Mouse (Mus musculus): ENCODE measurements around the gene Thumpd2. TPM values are rescaled to one million over a fixed set of nuclear protein-coding genes. Genes with fewer than 3 reads are reported as not detected.

Thumpd2 gene
- polyA plus RNA-seq, 1 experiment from 2014 or later = 15.8 TPM

DNA sequence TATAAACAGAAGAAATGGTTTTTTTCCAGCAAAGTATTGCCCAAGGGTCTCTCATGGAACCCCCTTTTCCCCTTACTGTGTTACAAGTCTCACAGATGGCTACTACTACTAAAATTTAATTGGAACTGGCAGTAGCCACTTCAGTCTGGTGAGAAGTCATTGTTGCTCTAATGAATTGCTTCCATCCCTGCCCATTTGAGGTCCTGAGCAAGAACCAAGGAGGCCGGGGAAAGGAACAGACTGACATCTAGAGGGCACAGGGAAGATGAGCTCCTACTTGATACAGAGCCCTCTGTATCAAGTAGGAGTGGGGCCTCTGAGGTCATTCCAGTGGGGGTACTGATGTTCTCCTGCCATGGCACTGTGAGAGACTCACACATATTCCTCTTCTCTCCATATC lies 47.8 kb downstream of the Thumpd2 start:
- Histone ChIP-seq H3K9ac (ENCODE audit: low read depth, low read length) (no peak overlapping the region), H3K4me2 (no peak overlapping the region), H3K9me3 (ENCODE audit: control insufficient read depth, low read length) (no peaks in the 10 kb centered on the region), H3K4me3 (ENCODE audit: low read depth, low read length) (no peak overlapping the region), H3K4me1 (replicated peaks; ENCODE audit: control insufficient read depth, insufficient read depth, low read length) (no peaks in the 10 kb centered on the region), H3K27ac (ENCODE audit: low read depth, low read length) (no peak overlapping the region), H3K36me3 (ENCODE audit: control insufficient read depth, insufficient read depth, low read length) (no peaks in the 10 kb centered on the region), H3K27me3 (replicated peaks; ENCODE audit: control insufficient read depth, insufficient read depth, low read length) (no peaks in the 10 kb centered on the region)
- ATAC-seq (replicated peaks; ENCODE audit: low FRiP score) = no peak
- no peak for DNase-seq (ENCODE audit: low spot score)
- 43% methylated on average over 1 of the region's 1 CpGs for WGBS

DNA sequence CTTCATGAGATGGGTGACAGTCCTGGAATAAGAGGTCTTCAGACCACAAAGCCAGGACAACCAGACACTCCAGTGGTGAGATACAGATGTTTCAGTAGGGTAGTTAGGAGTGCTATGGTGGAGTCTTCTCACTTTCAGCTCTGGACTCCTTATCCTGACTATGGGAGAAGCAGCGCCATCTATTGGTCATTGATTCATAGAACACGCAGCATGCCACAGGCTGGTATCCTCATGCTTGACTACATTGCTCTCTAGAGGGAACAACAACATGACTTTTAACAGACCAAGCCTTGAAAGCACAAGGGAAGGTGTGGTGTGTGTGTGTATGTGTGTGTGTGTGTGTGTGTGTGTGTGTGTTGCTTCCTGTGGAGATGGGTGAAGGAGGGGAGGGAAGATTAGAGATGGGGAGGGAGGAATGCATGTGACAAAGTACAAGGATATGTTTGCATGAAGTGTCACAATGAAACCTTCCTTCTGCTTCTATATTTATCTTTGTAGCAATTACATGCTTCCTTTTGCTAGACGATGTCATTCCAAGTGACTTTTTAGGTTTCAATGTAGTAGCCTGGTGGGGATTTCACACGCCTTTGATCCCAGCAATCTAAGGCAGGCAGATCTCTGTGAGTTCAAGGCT lies 49.0 kb downstream of the Thumpd2 start:
- Histone ChIP-seq H3K27ac (ENCODE audit: low read depth, low read length) (no peak overlapping the region), H3K4me3 (ENCODE audit: low read depth, low read length) (no peak overlapping the region), H3K9ac (ENCODE audit: low read depth, low read length) (no peak overlapping the region), H3K4me1 (replicated peaks; ENCODE audit: control insufficient read depth, insufficient read depth, low read length) (no peaks in the 10 kb centered on the region), H3K9me3 (ENCODE audit: control insufficient read depth, low read length) (no peaks in the 10 kb centered on the region), H3K27me3 (replicated peaks; ENCODE audit: control insufficient read depth, insufficient read depth, low read length) (no peaks in the 10 kb centered on the region), H3K36me3 (ENCODE audit: control insufficient read depth, insufficient read depth, low read length) (no peaks in the 10 kb centered on the region), H3K4me2 (no peak overlapping the region)
- peak; percentile 72 for ATAC-seq (replicated peaks; ENCODE audit: low FRiP score)
- 45% methylated on average over 4 of the region's 4 CpGs for WGBS
- no peak for DNase-seq (ENCODE audit: low spot score)

DNA sequence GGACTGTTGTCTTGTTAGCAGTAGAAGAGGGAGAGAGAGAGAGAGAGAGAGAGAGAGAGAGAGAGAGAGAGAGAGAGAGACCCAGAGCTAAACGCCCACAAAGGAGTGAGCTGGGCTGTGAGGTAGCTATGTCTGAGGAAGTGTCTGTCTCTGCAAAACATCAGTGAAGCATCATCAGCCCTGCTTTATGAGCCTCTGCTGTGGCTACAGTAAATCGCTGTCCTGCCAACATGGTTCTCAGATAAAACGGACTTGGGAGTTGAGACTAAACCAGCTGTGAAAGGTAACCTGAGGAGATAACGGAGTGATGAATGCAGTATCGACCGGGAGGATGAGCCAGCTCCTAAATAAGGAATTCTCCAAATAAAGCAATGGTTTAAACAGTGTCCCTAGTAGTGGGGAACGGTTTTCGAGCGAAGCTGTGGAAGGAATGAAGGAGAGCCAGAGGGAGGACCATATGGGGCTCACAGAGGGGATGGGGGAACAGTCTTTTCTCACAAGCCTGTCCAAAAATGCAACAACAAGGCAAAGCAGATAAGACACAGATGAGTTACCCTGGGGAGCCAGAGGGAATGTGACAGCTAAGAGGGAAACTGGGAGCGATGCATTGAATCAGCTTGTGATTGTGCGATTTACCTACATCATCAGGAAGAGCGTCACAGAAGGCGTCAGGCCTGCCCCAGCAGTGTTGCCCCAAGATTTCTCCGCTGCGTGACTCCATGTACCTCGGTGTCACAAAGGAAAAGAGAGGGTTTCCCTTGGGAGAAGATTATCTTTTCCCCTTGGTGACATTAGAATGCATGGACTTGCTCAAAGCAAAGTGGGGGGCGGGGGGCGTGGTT lies 53.8 kb downstream of the Thumpd2 start:
- no peak overlapping the region for H3K9ac ChIP-seq (ENCODE audit: low read depth, low read length)
- H3K4me2 ChIP-seq = no peak overlapping the region
- no peaks in the 10 kb centered on the region for H3K4me1 ChIP-seq (replicated peaks; ENCODE audit: control insufficient read depth, insufficient read depth, low read length)
- H3K36me3 ChIP-seq (ENCODE audit: control insufficient read depth, insufficient read depth, low read length) = no peaks in the 10 kb centered on the region
- no peaks in the 10 kb centered on the region for H3K9me3 ChIP-seq (ENCODE audit: control insufficient read depth, low read length)
- H3K27ac ChIP-seq (ENCODE audit: low read depth, low read length) = no peak overlapping the region
- no peak overlapping the region for H3K4me3 ChIP-seq (ENCODE audit: low read depth, low read length)
- DNase-seq (ENCODE audit: low spot score) (no peak), ATAC-seq (replicated peaks; ENCODE audit: low FRiP score) (no peak)
- no peaks in the 10 kb centered on the region for H3K27me3 ChIP-seq (replicated peaks; ENCODE audit: control insufficient read depth, insufficient read depth, low read length)
- WGBS = 62% methylated on average over 18 of the region's 18 CpGs

DNA sequence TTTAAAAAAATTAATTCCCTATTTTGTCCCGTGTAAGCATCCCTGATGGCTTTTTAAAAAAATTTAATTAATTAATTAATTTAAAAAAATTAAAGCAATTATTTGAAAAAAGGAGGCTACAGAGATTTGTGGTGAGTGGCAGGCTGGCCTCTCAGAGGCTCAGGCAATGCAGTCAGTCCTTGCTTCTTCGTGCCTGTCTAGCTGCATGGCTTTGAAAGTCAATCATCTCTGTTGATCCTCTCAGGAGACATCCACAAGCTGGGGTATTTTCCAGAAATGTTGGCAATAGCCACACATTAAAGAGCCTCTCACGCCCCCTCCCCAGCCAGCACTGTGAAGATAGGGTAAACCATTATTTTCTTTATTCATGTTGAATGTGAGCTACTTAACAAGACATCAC lies 54.7 kb downstream of the Thumpd2 start:
- no peak for ATAC-seq (replicated peaks; ENCODE audit: low FRiP score)
- Histone ChIP-seq H3K36me3 (ENCODE audit: control insufficient read depth, insufficient read depth, low read length) (no peaks in the 10 kb centered on the region), H3K4me1 (replicated peaks; ENCODE audit: control insufficient read depth, insufficient read depth, low read length) (no peaks in the 10 kb centered on the region), H3K27me3 (replicated peaks; ENCODE audit: control insufficient read depth, insufficient read depth, low read length) (no peaks in the 10 kb centered on the region), H3K4me3 (ENCODE audit: low read depth, low read length) (no peak overlapping the region), H3K27ac (ENCODE audit: low read depth, low read length) (no peak overlapping the region), H3K9me3 (ENCODE audit: control insufficient read depth, low read length) (no peaks in the 10 kb centered on the region), H3K4me2 (no peak overlapping the region), H3K9ac (ENCODE audit: low read depth, low read length) (no peak overlapping the region)
- no peak for DNase-seq (ENCODE audit: low spot score)
- 69% methylated on average over 3 of the region's 3 CpGs for WGBS

DNA sequence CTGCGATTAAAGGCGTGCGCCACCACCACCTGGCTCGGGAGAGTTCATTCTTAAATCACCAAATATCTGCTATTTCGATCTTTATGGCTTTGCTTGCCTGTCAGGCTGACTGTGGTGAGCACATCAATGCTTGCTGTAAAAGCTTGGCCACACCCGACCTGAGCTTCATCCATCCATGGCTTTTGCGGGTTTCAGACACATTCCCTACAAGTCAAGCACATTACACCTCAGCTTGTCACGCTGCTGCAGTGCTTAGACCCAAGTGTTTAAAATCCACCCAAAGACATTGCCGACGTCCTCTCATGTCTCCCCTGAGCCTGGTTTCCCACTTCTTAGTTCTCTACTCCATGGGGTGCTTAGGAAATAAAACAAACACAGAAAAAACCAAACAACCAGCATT lies 55.8 kb downstream of the Thumpd2 start:
- ATAC-seq (replicated peaks; ENCODE audit: low FRiP score) (no peak), DNase-seq (ENCODE audit: low spot score) (no peak)
- 87% methylated on average over 10 of the region's 10 CpGs for WGBS
- no peak overlapping the region for H3K4me3 ChIP-seq (ENCODE audit: low read depth, low read length)
- no peaks in the 10 kb centered on the region for H3K4me1 ChIP-seq (replicated peaks; ENCODE audit: control insufficient read depth, insufficient read depth, low read length)
- H3K4me2 ChIP-seq = no peak overlapping the region
- H3K27ac ChIP-seq (ENCODE audit: low read depth, low read length) = no peak overlapping the region
- H3K36me3 ChIP-seq (ENCODE audit: control insufficient read depth, insufficient read depth, low read length) = no peaks in the 10 kb centered on the region
- H3K9ac ChIP-seq (ENCODE audit: low read depth, low read length) = no peak overlapping the region
- no peaks in the 10 kb centered on the region for H3K9me3 ChIP-seq (ENCODE audit: control insufficient read depth, low read length)
- H3K27me3 ChIP-seq (replicated peaks; ENCODE audit: control insufficient read depth, insufficient read depth, low read length) = no peaks in the 10 kb centered on the region

DNA sequence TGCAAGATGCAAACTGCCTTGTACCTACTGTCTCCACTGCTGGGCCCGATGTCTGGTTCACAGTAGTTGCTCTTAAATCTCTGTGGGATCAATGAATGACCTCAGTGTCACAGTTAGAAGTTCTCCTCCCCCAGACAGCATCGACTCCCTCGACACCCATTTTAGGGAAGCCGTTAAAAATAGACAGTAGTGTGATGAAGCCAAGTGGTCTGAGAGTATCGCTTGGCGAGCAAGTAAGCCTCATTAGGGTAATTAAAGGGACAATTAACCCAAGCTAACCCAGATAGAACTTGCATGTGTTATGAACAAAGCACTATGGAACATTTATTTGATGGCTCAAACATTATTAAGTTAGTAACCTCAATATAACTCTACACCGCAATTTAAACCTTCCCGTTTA lies 59.6 kb downstream of the Thumpd2 start:
- WGBS = 74% methylated on average over 8 of the region's 8 CpGs
- Histone ChIP-seq H3K27ac (ENCODE audit: low read depth, low read length) (no peak overlapping the region), H3K36me3 (ENCODE audit: control insufficient read depth, insufficient read depth, low read length) (no peaks in the 10 kb centered on the region), H3K9ac (ENCODE audit: low read depth, low read length) (no peak overlapping the region), H3K27me3 (replicated peaks; ENCODE audit: control insufficient read depth, insufficient read depth, low read length) (no peaks in the 10 kb centered on the region), H3K4me2 (no peak overlapping the region), H3K9me3 (ENCODE audit: control insufficient read depth, low read length) (no peaks in the 10 kb centered on the region), H3K4me1 (replicated peaks; ENCODE audit: control insufficient read depth, insufficient read depth, low read length) (no peaks in the 10 kb centered on the region), H3K4me3 (ENCODE audit: low read depth, low read length) (no peak overlapping the region)
- DNase-seq (ENCODE audit: low spot score) = no peak
- no peak for ATAC-seq (replicated peaks; ENCODE audit: low FRiP score)

DNA sequence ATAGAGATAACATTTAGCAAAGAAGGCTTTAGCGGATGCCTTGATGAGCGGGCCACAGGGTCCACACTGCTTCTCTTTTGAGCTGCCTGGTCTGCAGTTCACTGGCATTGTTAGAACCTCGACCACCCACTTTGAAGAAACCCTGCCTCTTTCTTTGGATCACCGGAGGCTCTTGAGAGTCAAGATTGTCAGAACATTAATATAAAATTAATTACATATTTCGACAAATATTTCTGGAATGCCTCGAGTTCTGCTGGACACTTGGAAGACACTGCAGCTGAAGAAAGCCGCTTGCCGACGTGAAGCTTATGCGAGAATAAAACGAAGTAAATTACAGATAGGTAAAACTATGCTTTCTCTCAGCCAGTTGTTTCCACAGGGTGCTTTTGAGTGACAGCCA lies 60.4 kb downstream of the Thumpd2 start:
- no peak for DNase-seq (ENCODE audit: low spot score)
- H3K4me2 ChIP-seq = no peak overlapping the region
- no peak overlapping the region for H3K27ac ChIP-seq (ENCODE audit: low read depth, low read length)
- 79% methylated on average over 11 of the region's 11 CpGs for WGBS
- no peaks in the 10 kb centered on the region for H3K9me3 ChIP-seq (ENCODE audit: control insufficient read depth, low read length)
- H3K9ac ChIP-seq (ENCODE audit: low read depth, low read length) = no peak overlapping the region
- H3K4me1 ChIP-seq (replicated peaks; ENCODE audit: control insufficient read depth, insufficient read depth, low read length) = no peaks in the 10 kb centered on the region
- no peak for ATAC-seq (replicated peaks; ENCODE audit: low FRiP score)
- H3K4me3 ChIP-seq (ENCODE audit: low read depth, low read length) = no peak overlapping the region
- H3K36me3 ChIP-seq (ENCODE audit: control insufficient read depth, insufficient read depth, low read length) = no peaks in the 10 kb centered on the region
- H3K27me3 ChIP-seq (replicated peaks; ENCODE audit: control insufficient read depth, insufficient read depth, low read length) = no peaks in the 10 kb centered on the region

DNA sequence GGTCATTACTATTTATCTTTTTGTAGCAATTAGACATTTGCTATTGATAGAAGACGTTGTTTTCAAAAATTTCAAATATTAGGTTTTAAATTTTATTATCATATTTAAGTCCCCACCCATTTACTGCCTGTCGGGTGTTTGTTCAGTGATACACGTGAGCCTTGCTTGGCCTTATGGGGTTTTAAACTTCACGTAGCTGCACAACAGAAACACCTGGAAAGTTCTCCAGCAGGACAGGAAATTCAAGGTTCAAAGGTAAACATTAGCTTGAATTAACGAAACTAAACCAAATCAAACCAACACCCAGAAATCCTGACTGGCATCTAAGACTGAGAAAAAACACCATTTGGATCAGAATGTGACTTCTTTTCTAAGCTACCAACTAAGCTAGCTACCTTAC lies 62.8 kb downstream of the Thumpd2 start:
- H3K4me3 ChIP-seq (ENCODE audit: low read depth, low read length) = no peak overlapping the region
- H3K9me3 ChIP-seq (ENCODE audit: control insufficient read depth, low read length) = no peaks in the 10 kb centered on the region
- no peak for DNase-seq (ENCODE audit: low spot score)
- H3K27me3 ChIP-seq (replicated peaks; ENCODE audit: control insufficient read depth, insufficient read depth, low read length) = no peaks in the 10 kb centered on the region
- H3K9ac ChIP-seq (ENCODE audit: low read depth, low read length) = no peak overlapping the region
- no peak overlapping the region for H3K27ac ChIP-seq (ENCODE audit: low read depth, low read length)
- ATAC-seq (replicated peaks; ENCODE audit: low FRiP score) = no peak
- H3K4me1 ChIP-seq (replicated peaks; ENCODE audit: control insufficient read depth, insufficient read depth, low read length) = no peaks in the 10 kb centered on the region
- WGBS = 74% methylated on average over 5 of the region's 5 CpGs
- no peak overlapping the region for H3K4me2 ChIP-seq
- no peaks in the 10 kb centered on the region for H3K36me3 ChIP-seq (ENCODE audit: control insufficient read depth, insufficient read depth, low read length)

DNA sequence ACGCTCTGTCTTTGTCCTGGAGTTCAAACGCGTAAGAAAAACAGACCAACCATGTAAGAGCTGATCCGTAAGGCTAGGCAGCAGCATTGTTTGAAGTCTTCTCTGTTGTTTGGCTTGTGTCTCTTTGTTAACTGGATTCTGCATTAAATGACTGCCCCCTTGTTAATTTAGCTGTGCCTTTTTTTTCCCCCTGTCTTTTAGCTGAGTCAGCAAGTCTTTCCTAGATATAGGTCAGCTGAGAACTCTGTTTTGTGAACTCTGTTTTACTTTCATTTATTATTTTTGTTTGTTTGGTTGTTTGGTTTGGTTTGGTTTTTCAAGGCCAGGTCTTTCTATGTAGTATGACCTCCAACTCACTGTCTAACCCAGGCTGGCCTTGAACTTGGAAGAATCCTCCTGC lies 63.2 kb downstream of the Thumpd2 start:
- H3K4me2 ChIP-seq = no peak overlapping the region
- no peaks in the 10 kb centered on the region for H3K36me3 ChIP-seq (ENCODE audit: control insufficient read depth, insufficient read depth, low read length)
- H3K27ac ChIP-seq (ENCODE audit: low read depth, low read length) = no peak overlapping the region
- no peak overlapping the region for H3K4me3 ChIP-seq (ENCODE audit: low read depth, low read length)
- WGBS = 92% methylated on average over 4 of the region's 4 CpGs
- H3K27me3 ChIP-seq (replicated peaks; ENCODE audit: control insufficient read depth, insufficient read depth, low read length) = no peaks in the 10 kb centered on the region
- H3K4me1 ChIP-seq (replicated peaks; ENCODE audit: control insufficient read depth, insufficient read depth, low read length) = no peaks in the 10 kb centered on the region
- no peak overlapping the region for H3K9ac ChIP-seq (ENCODE audit: low read depth, low read length)
- no peak for ATAC-seq (replicated peaks; ENCODE audit: low FRiP score)
- no peak for DNase-seq (ENCODE audit: low spot score)
- H3K9me3 ChIP-seq (ENCODE audit: control insufficient read depth, low read length) = no peaks in the 10 kb centered on the region
